Mouse (Mus musculus): ENCODE measurements around the gene Tmx2. TPM values are rescaled to one million over a fixed set of nuclear protein-coding genes. Genes with fewer than 3 reads are reported as not detected.

Gene Tmx2
- total and polyA plus RNA-seq, 3 experiments, result 64.6 to 66.8 TPM; not detected in 1

DNA sequence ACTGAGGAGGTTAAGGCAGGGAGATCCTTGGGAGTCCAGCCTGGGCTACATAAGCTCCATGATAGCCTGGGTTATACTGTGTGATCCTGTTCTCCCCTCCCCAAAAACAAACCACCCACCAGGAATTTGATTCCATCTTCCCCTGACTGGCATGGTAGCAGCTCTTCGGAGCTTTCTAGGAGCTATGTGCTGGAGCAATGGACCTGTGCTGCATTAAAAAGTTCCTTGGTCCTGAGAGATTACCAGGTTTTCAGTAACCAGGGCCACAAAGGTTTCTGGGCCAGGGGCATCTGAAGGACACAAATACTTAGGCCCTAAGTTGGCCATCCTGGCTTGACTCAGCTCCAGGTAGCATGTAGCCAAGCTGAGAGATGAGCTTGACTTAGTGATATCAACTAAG, 46.9 kb downstream of the Tmx2 start:
- no peak overlapping the region for H3K9ac ChIP-seq (ENCODE audit: control insufficient read depth, low read depth, low read length, poor library complexity, severe bottlenecking)
- DNase-seq (ENCODE audit: low read depth, low spot score), result no peak
- H3K9me3 ChIP-seq (replicated peaks; ENCODE audit: insufficient read depth, low read length), result no peaks in the 10 kb centered on the region
- H3K27ac ChIP-seq (ENCODE audit: control insufficient read depth, low read depth, low read length), result no peak overlapping the region
- H3K27me3 ChIP-seq (ENCODE audit: control insufficient read depth in 1 of 2, insufficient read depth in 2 of 2, low read length in 2 of 2), result no peaks in the 10 kb centered on the region
- H3K36me3 ChIP-seq (ENCODE audit: control insufficient read depth in 1 of 2, insufficient read depth in 2 of 2, low read length in 2 of 2), result peaks cover 0 to 25% of the 10 kb centered on the region in 2 experiments; a peak in 2 of 4 replicates
- H3K79me2 ChIP-seq (ENCODE audit: control insufficient read depth, insufficient read depth, low read length, poor library complexity), result peaks cover 21% of the 10 kb centered on the region
- no peak for TF ChIP-seq SMC3 (IDR thresholded peaks at IDR 0.05; ENCODE audit: low read depth, low read length)
- TF ChIP-seq GABPA (IDR thresholded peaks at IDR 0.05; ENCODE audit: low read depth, low read length), result no peak
- TF ChIP-seq POLR2A (IDR thresholded peaks at IDR 0.05; ENCODE audit: control insufficient read depth in 1 of 2, insufficient read depth in 1 of 2, low read depth in 1 of 2, low read length in 2 of 2, poor library complexity in 1 of 2), result no peak
- TF ChIP-seq E2F4 (IDR thresholded peaks at IDR 0.05; ENCODE audit: borderline replicate concordance, low read depth, low read length), result no peak
- TF ChIP-seq SIN3A (IDR thresholded peaks at IDR 0.05; ENCODE audit: low read length), result no peak
- no peak for TF ChIP-seq KAT2A (conservative IDR thresholded peaks at IDR 0.05; ENCODE audit: low read depth, low read length)
- no peak for TF ChIP-seq HCFC1 (IDR thresholded peaks at IDR 0.05; ENCODE audit: low read depth, low read length)
- TF ChIP-seq RCOR1 (IDR thresholded peaks at IDR 0.05; ENCODE audit: low read depth, low read length), result no peak
- no peak for TF ChIP-seq CHD2 (IDR thresholded peaks at IDR 0.05; ENCODE audit: low read length)
- no peak for TF ChIP-seq MAZ (IDR thresholded peaks at IDR 0.05; ENCODE audit: low read depth, low read length)
- TF ChIP-seq ELF1 (IDR thresholded peaks at IDR 0.05; ENCODE audit: low read depth, low read length), result no peak
- no peak for TF ChIP-seq USF2 (IDR thresholded peaks at IDR 0.05; ENCODE audit: borderline replicate concordance in 1 of 2, insufficient read depth in 1 of 2, low read depth in 1 of 2, low read length in 2 of 2)
- no peak for TF ChIP-seq EP300 (IDR thresholded peaks at IDR 0.05; ENCODE audit: low read depth in 1 of 2, low read length in 2 of 2)
- TF ChIP-seq MYB (IDR thresholded peaks at IDR 0.05; ENCODE audit: low read depth, low read length), result no peak
- no peak for TF ChIP-seq BHLHE40 (IDR thresholded peaks at IDR 0.05; ENCODE audit: borderline replicate concordance, low read depth, low read length)
- no peak for TF ChIP-seq ZC3H11A (IDR thresholded peaks at IDR 0.05; ENCODE audit: low read depth, low read length)
- peaks cover 21 to 22% of the 10 kb centered on the region in 2 experiments for H3K4me1 ChIP-seq (ENCODE audit: control insufficient read depth in 1 of 2, insufficient read depth in 2 of 2, low read length in 2 of 2)
- no peak overlapping the region for H3K4me3 ChIP-seq (ENCODE audit: control insufficient read depth in 1 of 2, insufficient read depth in 1 of 2, low read depth in 2 of 2, low read length in 2 of 2)

DNA sequence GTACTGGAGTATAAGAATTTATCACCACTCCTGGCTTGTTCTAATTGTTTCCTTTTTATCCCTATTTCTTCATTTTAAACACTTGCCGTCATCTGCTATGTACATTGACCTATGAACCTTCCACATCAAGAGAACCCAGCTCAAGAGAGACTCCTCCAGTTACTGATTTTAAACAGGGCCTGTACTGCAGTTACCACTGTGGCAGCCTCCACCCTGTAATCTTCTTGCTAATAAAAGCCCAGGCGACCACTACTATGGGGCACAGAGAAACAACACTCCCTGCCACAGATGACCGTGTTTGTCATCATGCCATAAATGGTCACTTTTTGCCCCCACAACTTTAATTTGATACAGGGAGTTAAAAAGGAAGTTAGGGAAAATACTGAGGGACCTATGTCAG, 51.9 kb downstream of the Tmx2 start:
- no peak overlapping the region for H3K9ac ChIP-seq (ENCODE audit: control insufficient read depth, low read depth, low read length, poor library complexity, severe bottlenecking)
- no peak for DNase-seq (ENCODE audit: low read depth, low spot score)
- H3K27me3 ChIP-seq (ENCODE audit: control insufficient read depth in 1 of 2, insufficient read depth in 2 of 2, low read length in 2 of 2), result no peaks in the 10 kb centered on the region
- peaks cover 8 to 12% of the 10 kb centered on the region in 2 experiments; a peak in 3 of 4 replicates for H3K4me1 ChIP-seq (ENCODE audit: control insufficient read depth in 1 of 2, insufficient read depth in 2 of 2, low read length in 2 of 2)
- H3K4me3 ChIP-seq (ENCODE audit: control insufficient read depth in 1 of 2, insufficient read depth in 1 of 2, low read depth in 2 of 2, low read length in 2 of 2), result no peak overlapping the region
- TF ChIP-seq ZC3H11A (IDR thresholded peaks at IDR 0.05; ENCODE audit: low read depth, low read length), result no peak
- TF ChIP-seq MAFK (IDR thresholded peaks at IDR 0.05; ENCODE audit: borderline replicate concordance, low read depth, low read length), result no peak
- TF ChIP-seq ETS1 (IDR thresholded peaks at IDR 0.05; ENCODE audit: low read depth, low read length), result no peak
- H3K9me3 ChIP-seq (replicated peaks; ENCODE audit: insufficient read depth, low read length), result no peaks in the 10 kb centered on the region
- H3K27ac ChIP-seq (ENCODE audit: control insufficient read depth, low read depth, low read length), result no peak overlapping the region
- peaks cover 0 to 20% of the 10 kb centered on the region in 2 experiments; a peak in 2 of 4 replicates for H3K36me3 ChIP-seq (ENCODE audit: control insufficient read depth in 1 of 2, insufficient read depth in 2 of 2, low read length in 2 of 2)
- peaks cover 10% of the 10 kb centered on the region; the same call in 1 of the 2 replicates for H3K79me2 ChIP-seq (ENCODE audit: control insufficient read depth, insufficient read depth, low read length, poor library complexity)

Measured in MEL (cell line).